ENCODE assay signal across 11 mouse cellular contexts in the genomic region with DNA sequence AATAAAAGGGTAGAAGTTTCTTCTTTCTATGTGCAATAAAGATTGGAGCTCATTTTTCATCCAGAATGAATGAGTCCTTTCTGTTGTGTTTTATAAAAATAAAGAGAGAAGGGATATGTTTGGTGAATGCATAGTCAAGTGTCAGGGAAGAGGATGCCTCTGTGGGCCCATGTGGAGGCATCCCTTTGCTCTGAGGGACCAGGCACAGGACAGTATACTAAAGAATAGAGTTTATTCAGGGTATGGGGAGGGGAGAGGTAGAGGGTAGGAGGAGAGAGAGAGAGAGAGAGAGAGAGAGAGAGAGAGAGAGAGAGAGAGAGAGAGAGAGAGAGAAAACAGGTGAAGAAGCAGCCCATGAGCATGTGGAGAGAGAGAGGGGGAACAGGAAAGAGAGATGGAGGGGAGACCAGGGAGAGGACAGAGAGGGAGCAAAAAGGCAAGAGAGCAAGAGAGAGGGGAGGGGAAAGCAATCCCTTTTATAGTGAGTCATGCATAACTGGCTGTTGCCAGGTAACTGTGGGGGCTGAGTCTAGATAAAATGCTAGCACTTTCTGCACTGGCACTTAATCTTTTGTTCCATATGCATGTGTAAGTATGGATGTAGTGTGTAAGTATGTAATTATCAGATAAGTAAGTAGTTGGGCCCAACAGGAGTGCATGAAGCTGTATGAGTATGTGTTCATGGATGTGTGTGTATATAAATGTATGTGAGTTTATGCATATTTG. TPM values are rescaled to one million over a fixed set of nuclear protein-coding genes. Genes with fewer than 3 reads are reported as not detected.
DNase-seq lines count a peak whose midpoint lies in the region; ATAC-seq lines count a peak whose summit lies in the region.
"Had no signal": no experiment of that assay in that cellular context is flagged by ENCODE, and none has a peak within 500 bp of the region (broad histone marks: within the 10 kb centered on the region; RNA-seq: fewer than 3 reads in every experiment).

No protein-coding gene starts in this region.

- H3K27ac ChIP-seq in kidney, embryonic 15.5 days: peak overlapping the region; percentile 58; the same call in 1 of the 2 replicates
- H3K27ac ChIP-seq in forebrain, embryonic 15.5 days (replicated peaks): no peak overlapping the region
- no peak overlapping the region for H3K27ac ChIP-seq in liver, embryonic 15.5 days (replicated peaks)
- H3K27ac ChIP-seq in neural tube, embryonic 15.5 days (replicated peaks): no peak overlapping the region
- H3K27ac ChIP-seq: limb, embryonic 10.5 days had no signal

- intact Hi-C loops in heart, postnatal 14 days (cut with DNase I): loop anchor here (2.0 to 5.0 kb wide), 3 partner anchors 13 to 165 kb away; no protein-coding TSS in a partner anchor

- H3K9ac ChIP-seq in kidney, embryonic 15.5 days: no peak overlapping the region
- no peak overlapping the region for H3K9ac ChIP-seq in forebrain, embryonic 15.5 days (replicated peaks)
- H3K9ac ChIP-seq in liver, embryonic 15.5 days: no peak overlapping the region
- no peak overlapping the region for H3K9ac ChIP-seq in neural tube, embryonic 15.5 days (replicated peaks)

- no peaks in the 10 kb centered on the region for H3K36me3 ChIP-seq in kidney, embryonic 15.5 days
- H3K36me3 ChIP-seq in forebrain, embryonic 15.5 days: no peaks in the 10 kb centered on the region
- no peaks in the 10 kb centered on the region for H3K36me3 ChIP-seq in liver, embryonic 15.5 days (replicated peaks)
- no peaks in the 10 kb centered on the region for H3K36me3 ChIP-seq in neural tube, embryonic 15.5 days
- H3K36me3 ChIP-seq: limb, embryonic 10.5 days had no signal

- H3K4me2 ChIP-seq in kidney, embryonic 15.5 days: no peak overlapping the region
- no peak overlapping the region for H3K4me2 ChIP-seq in forebrain, embryonic 15.5 days (replicated peaks)
- no peak overlapping the region; the same call in 1 of the 2 replicates for H3K4me2 ChIP-seq in liver, embryonic 15.5 days
- no peak overlapping the region for H3K4me2 ChIP-seq in neural tube, embryonic 15.5 days

- no peaks in the 10 kb centered on the region for H3K9me3 ChIP-seq in kidney, embryonic 15.5 days (replicated peaks)
- H3K9me3 ChIP-seq in forebrain, embryonic 15.5 days: no peaks in the 10 kb centered on the region
- H3K9me3 ChIP-seq in liver, embryonic 15.5 days (replicated peaks): no peaks in the 10 kb centered on the region
- no peaks in the 10 kb centered on the region for H3K9me3 ChIP-seq in neural tube, embryonic 15.5 days (replicated peaks)
- H3K9me3 ChIP-seq: limb, embryonic 10.5 days had no signal

- H3K4me3 ChIP-seq in kidney, embryonic 15.5 days (replicated peaks): no peak overlapping the region
- no peak overlapping the region for H3K4me3 ChIP-seq in forebrain, embryonic 15.5 days
- H3K4me3 ChIP-seq in liver, embryonic 15.5 days (replicated peaks): no peak overlapping the region
- H3K4me3 ChIP-seq in neural tube, embryonic 15.5 days (replicated peaks): no peak overlapping the region
- H3K4me3 ChIP-seq: limb, embryonic 10.5 days had no signal

- ATAC-seq in kidney, embryonic 15.5 days (replicated peaks; ENCODE audit: low FRiP score): peak; percentile 73
- peak; percentile 46 for ATAC-seq in forebrain, embryonic 15.5 days (replicated peaks)
- ATAC-seq in liver, embryonic 15.5 days (ENCODE audit: insufficient read depth): peak; percentile 84
- ATAC-seq in neural tube, embryonic 15.5 days (ENCODE audit: low FRiP score): peak; percentile 25; the same call in 1 of the 2 replicates

- H3K4me1 ChIP-seq in kidney, embryonic 15.5 days: peaks cover 14% of the 10 kb centered on the region; the same call in 1 of the 2 replicates
- 0 out of 2 replicates have a peak, but pooled peaks cover 2% of the 10 kb centered on the region for H3K4me1 ChIP-seq in forebrain, embryonic 15.5 days
- peaks cover 21% of the 10 kb centered on the region for H3K4me1 ChIP-seq in liver, embryonic 15.5 days (replicated peaks)
- H3K4me1 ChIP-seq in neural tube, embryonic 15.5 days: peaks cover 9% of the 10 kb centered on the region; the same call in 1 of the 2 replicates
- H3K4me1 ChIP-seq: limb, embryonic 10.5 days had no signal

- DNase-seq in kidney, adult 11 months: no peak
- no peak for DNase-seq in thymus, adult 18-20 months
- no peak for DNase-seq in heart, postnatal 14 days
- no peak for DNase-seq in adipocyte (ENCODE audit: low spot score)
- DNase-seq: kidney, postnatal 25 days; right cerebral cortex, adult 18-20 months had no signal

- H3K27me3 ChIP-seq in kidney, embryonic 15.5 days: no peaks in the 10 kb centered on the region
- H3K27me3 ChIP-seq in forebrain, embryonic 15.5 days: no peaks in the 10 kb centered on the region
- H3K27me3 ChIP-seq in liver, embryonic 15.5 days: no peaks in the 10 kb centered on the region
- H3K27me3 ChIP-seq in neural tube, embryonic 15.5 days (replicated peaks): no peaks in the 10 kb centered on the region

RNA-seq across cellular contexts. Expression of a gene that starts 20.2 kb away (rescaled TPM):
- not detected in 2 replicates for polyA plus RNA-seq in kidney, embryonic 15.5 days (2015; fragmentation: Nextera tagmentation; extraction: Ambion mirVana)
- not detected in 2 replicates for polyA plus RNA-seq in forebrain, embryonic 15.5 days (2015; fragmentation: Nextera tagmentation; extraction: Ambion mirVana)
- 0.07 TPM in 1 of 2 replicates, not detected in the other for polyA plus RNA-seq in liver, embryonic 15.5 days (2015; fragmentation: Nextera tagmentation; extraction: Ambion mirVana)
- polyA plus RNA-seq in neural tube, embryonic 15.5 days (2015; fragmentation: Nextera tagmentation; extraction: Ambion mirVana): 0.10 TPM in 1 of 2 replicates, not detected in the other
- not detected for total RNA-seq in heart, postnatal 14 days (2021)
- polyA plus RNA-seq: limb, embryonic 10.5 days had no signal

RNA-seq across cellular contexts. Expression of a gene that starts 24.5 kb away (rescaled TPM):
- polyA plus RNA-seq in kidney, embryonic 15.5 days (2015; fragmentation: Nextera tagmentation; extraction: Ambion mirVana): 60.8 and 62.8 TPM in 2 replicates
- 186 and 197 TPM in 2 replicates for polyA plus RNA-seq in forebrain, embryonic 15.5 days (2015; fragmentation: Nextera tagmentation; extraction: Ambion mirVana)
- polyA plus RNA-seq in liver, embryonic 15.5 days (2015; fragmentation: Nextera tagmentation; extraction: Ambion mirVana): 26.3 and 27.7 TPM in 2 replicates
- 189 and 223 TPM in 2 replicates for polyA plus RNA-seq in neural tube, embryonic 15.5 days (2015; fragmentation: Nextera tagmentation; extraction: Ambion mirVana)
- 10 to 100 TPM; 79.8 to 85.9 TPM for total RNA-seq in heart, postnatal 14 days (2021)

RNA-seq across cellular contexts. Expression of a gene that starts 34.1 kb away (rescaled TPM):
- polyA plus RNA-seq in kidney, embryonic 15.5 days (2015; fragmentation: Nextera tagmentation; extraction: Ambion mirVana): not detected in 2 replicates
- not detected in 2 replicates for polyA plus RNA-seq in forebrain, embryonic 15.5 days (2015; fragmentation: Nextera tagmentation; extraction: Ambion mirVana)
- 0.70 and 0.76 TPM in 2 replicates for polyA plus RNA-seq in liver, embryonic 15.5 days (2015; fragmentation: Nextera tagmentation; extraction: Ambion mirVana)
- 2.3 TPM in 1 of 2 replicates, not detected in the other for polyA plus RNA-seq in neural tube, embryonic 15.5 days (2015; fragmentation: Nextera tagmentation; extraction: Ambion mirVana)
- total RNA-seq in heart, postnatal 14 days (2021): not detected
- polyA plus RNA-seq: limb, embryonic 10.5 days had no signal

RNA-seq across cellular contexts. Expression of a gene that starts 45.1 kb away (rescaled TPM):
- 44.7 and 45.4 TPM in 2 replicates for polyA plus RNA-seq in kidney, embryonic 15.5 days (2015; fragmentation: Nextera tagmentation; extraction: Ambion mirVana)
- polyA plus RNA-seq in forebrain, embryonic 15.5 days (2015; fragmentation: Nextera tagmentation; extraction: Ambion mirVana): not detected in 2 replicates
- 0.02 TPM in 1 of 2 replicates, not detected in the other for polyA plus RNA-seq in liver, embryonic 15.5 days (2015; fragmentation: Nextera tagmentation; extraction: Ambion mirVana)
- 0.10 TPM in 1 of 2 replicates, not detected in the other for polyA plus RNA-seq in neural tube, embryonic 15.5 days (2015; fragmentation: Nextera tagmentation; extraction: Ambion mirVana)
- not detected for total RNA-seq in heart, postnatal 14 days (2021)
- polyA plus RNA-seq: limb, embryonic 10.5 days had no signal

RNA-seq across cellular contexts. Expression of a gene that starts 50.5 kb away (rescaled TPM):
- polyA plus RNA-seq in kidney, embryonic 15.5 days (2015; fragmentation: Nextera tagmentation; extraction: Ambion mirVana): 0.17 TPM in 1 of 2 replicates, not detected in the other
- not detected in 2 replicates for polyA plus RNA-seq in forebrain, embryonic 15.5 days (2015; fragmentation: Nextera tagmentation; extraction: Ambion mirVana)
- polyA plus RNA-seq in liver, embryonic 15.5 days (2015; fragmentation: Nextera tagmentation; extraction: Ambion mirVana): 1.2 and 1.3 TPM in 2 replicates
- 0.04 TPM in 1 of 2 replicates, not detected in the other for polyA plus RNA-seq in neural tube, embryonic 15.5 days (2015; fragmentation: Nextera tagmentation; extraction: Ambion mirVana)
- under 1 TPM in 1 of 2 experiments, not detected in 1; 0.12 TPM for total RNA-seq in heart, postnatal 14 days (2021)
- polyA plus RNA-seq: limb, embryonic 10.5 days had no signal

Comparison
In these comparisons a context has a peak if more than half of its experiments do, and no peak if none do; other contexts are left out.
1. ATAC-seq: peak in every context shown above with its lines; median percentile 84 in liver, embryonic 15.5 days; 73 in kidney, embryonic 15.5 days; 46 in forebrain, embryonic 15.5 days; 25 in neural tube, embryonic 15.5 days.